Mouse (Mus musculus): ENCODE results near the gene Clspn.

DNA sequence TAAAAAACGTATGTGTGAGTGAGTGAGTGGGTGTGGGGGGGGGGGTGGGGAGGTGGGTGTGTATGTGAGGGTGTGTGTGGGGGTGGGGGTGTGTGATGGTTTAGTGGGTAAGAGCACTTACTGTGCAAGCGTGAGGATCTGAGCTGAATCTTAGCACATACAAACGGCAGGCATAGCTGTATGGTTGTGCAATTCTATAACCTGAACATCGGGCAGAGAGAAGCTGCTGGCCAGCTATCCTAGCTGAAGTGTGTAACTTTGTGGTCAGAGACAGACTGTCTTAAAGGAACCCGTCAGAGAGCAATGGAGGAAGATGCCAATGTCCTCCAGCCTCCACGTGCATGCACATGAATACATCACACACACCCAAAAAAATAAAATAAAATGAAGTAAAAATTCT, 35.3 kb downstream of the Clspn start:
- TF ChIP-seq CTCF (IDR thresholded peaks at IDR 0.05; ENCODE audit: low read depth, low read length) (no peak), POLR2A (IDR thresholded peaks at IDR 0.05; ENCODE audit: extremely low read depth, insufficient read depth, low read length) (no peak)

Data from liver, adult 2 months (tissue).